14 mouse cellular contexts compared by ENCODE assay signal in the genomic region with DNA sequence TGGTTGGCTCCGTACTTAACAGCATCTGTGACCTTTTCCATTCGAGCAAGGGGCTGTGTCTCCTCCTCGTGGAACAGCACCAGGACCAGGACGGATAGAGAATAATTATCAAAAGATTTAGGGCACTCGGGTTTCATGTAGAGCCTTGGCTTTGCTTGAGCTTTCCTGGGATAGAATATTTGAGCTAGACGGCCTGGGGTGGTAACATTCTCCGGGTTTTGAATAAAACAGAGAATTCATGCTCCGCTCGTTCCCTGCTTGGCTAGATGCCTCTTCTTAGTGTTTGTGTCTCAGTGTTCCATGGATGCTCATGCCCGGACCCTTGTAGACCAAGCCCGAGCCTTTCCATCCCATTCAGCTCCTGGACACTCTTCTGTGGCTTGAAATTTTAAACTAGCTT.
DNase-seq lines count a peak whose midpoint lies in the region; ATAC-seq lines count a peak whose summit lies in the region.
"Had no signal": no experiment of that assay in that cellular context is flagged by ENCODE, and none has a peak within 500 bp of the region (broad histone marks: within the 10 kb centered on the region; RNA-seq: fewer than 3 reads in every experiment).

No protein-coding gene starts in this region.

- no peak overlapping the region for H3K4me3 ChIP-seq in midbrain, embryonic 13.5 days (replicated peaks)
- no peak overlapping the region for H3K4me3 ChIP-seq in midbrain, embryonic 11.5 days (ENCODE audit: low read depth, low read length)
- no peak overlapping the region for H3K4me3 ChIP-seq in neural tube, embryonic 14.5 days (ENCODE audit: low read depth, low read length)
- H3K4me3 ChIP-seq in kidney, embryonic 14.5 days (ENCODE audit: low read length), result no peak overlapping the region
- H3K4me3 ChIP-seq: heart, embryonic 13.5 days; limb, embryonic 13.5 days had no signal

- H3K36me3 ChIP-seq in midbrain, embryonic 13.5 days, result no peaks in the 10 kb centered on the region
- no peaks in the 10 kb centered on the region for H3K36me3 ChIP-seq in midbrain, embryonic 11.5 days (ENCODE audit: control insufficient read depth, insufficient read depth, low read length)
- no peaks in the 10 kb centered on the region for H3K36me3 ChIP-seq in neural tube, embryonic 14.5 days (ENCODE audit: control insufficient read depth, insufficient read depth, low read length)
- no peaks in the 10 kb centered on the region for H3K36me3 ChIP-seq in kidney, embryonic 14.5 days (ENCODE audit: control insufficient read depth, insufficient read depth, low read length)

- peak overlapping the region; percentile 44 for H3K27ac ChIP-seq in midbrain, embryonic 13.5 days
- no peak overlapping the region for H3K27ac ChIP-seq in midbrain, embryonic 11.5 days (ENCODE audit: low read depth, low read length)
- 0 out of 2 replicates have a peak overlapping the region, but pooled peaks have one; percentile 10 for H3K27ac ChIP-seq in neural tube, embryonic 14.5 days (ENCODE audit: low read depth, low read length)
- H3K27ac ChIP-seq in kidney, embryonic 14.5 days (ENCODE audit: low read depth, low read length), result no peak overlapping the region
- H3K27ac ChIP-seq: heart, embryonic 13.5 days; limb, embryonic 13.5 days had no signal

- peaks cover 26% of the 10 kb centered on the region for H3K4me1 ChIP-seq in midbrain, embryonic 13.5 days (replicated peaks)
- H3K4me1 ChIP-seq in midbrain, embryonic 11.5 days (ENCODE audit: control insufficient read depth, insufficient read depth, low read length), result no peaks in the 10 kb centered on the region
- peaks cover 6% of the 10 kb centered on the region; the same call in 1 of the 2 replicates for H3K4me1 ChIP-seq in neural tube, embryonic 14.5 days (ENCODE audit: control insufficient read depth, insufficient read depth, low read length)
- no peaks in the 10 kb centered on the region for H3K4me1 ChIP-seq in kidney, embryonic 14.5 days (ENCODE audit: control insufficient read depth, insufficient read depth, low read length)

- no peaks in the 10 kb centered on the region for H3K9me3 ChIP-seq in midbrain, embryonic 13.5 days
- H3K9me3 ChIP-seq in midbrain, embryonic 11.5 days (ENCODE audit: control insufficient read depth, low read length), result no peaks in the 10 kb centered on the region
- H3K9me3 ChIP-seq in neural tube, embryonic 14.5 days (ENCODE audit: control insufficient read depth, low read length), result no peaks in the 10 kb centered on the region
- no peaks in the 10 kb centered on the region for H3K9me3 ChIP-seq in kidney, embryonic 14.5 days (ENCODE audit: control insufficient read depth, low read length)
- H3K9me3 ChIP-seq: heart, embryonic 13.5 days; limb, embryonic 13.5 days had no signal

- H3K9ac ChIP-seq in midbrain, embryonic 13.5 days (replicated peaks), result no peak overlapping the region
- no peak overlapping the region for H3K9ac ChIP-seq in midbrain, embryonic 11.5 days (ENCODE audit: low read length)
- no peak overlapping the region for H3K9ac ChIP-seq in neural tube, embryonic 14.5 days (replicated peaks; ENCODE audit: low read depth, low read length)
- no peak overlapping the region for H3K9ac ChIP-seq in kidney, embryonic 14.5 days (ENCODE audit: low read depth, low read length)
- H3K9ac ChIP-seq: heart, embryonic 13.5 days; limb, embryonic 13.5 days; liver, postnatal 0 days had no signal

- H3K27me3 ChIP-seq in midbrain, embryonic 13.5 days, result no peaks in the 10 kb centered on the region
- H3K27me3 ChIP-seq in midbrain, embryonic 11.5 days (ENCODE audit: control insufficient read depth, insufficient read depth, low read length), result no peaks in the 10 kb centered on the region
- H3K27me3 ChIP-seq in neural tube, embryonic 14.5 days (ENCODE audit: control insufficient read depth, insufficient read depth, low read length), result no peaks in the 10 kb centered on the region
- H3K27me3 ChIP-seq in kidney, embryonic 14.5 days (ENCODE audit: control insufficient read depth, insufficient read depth, low read length), result no peaks in the 10 kb centered on the region
- H3K27me3 ChIP-seq: heart, embryonic 13.5 days; limb, embryonic 13.5 days had no signal

- peak; percentile 49; the same call in 1 of the 2 replicates for ATAC-seq in frontal cortex, adult (ENCODE audit: low TSS enrichment)
- ATAC-seq in midbrain, embryonic 13.5 days, result no peak
- no peak for ATAC-seq in midbrain, embryonic 11.5 days (ENCODE audit: low FRiP score)
- no peak for ATAC-seq in neural tube, embryonic 14.5 days (ENCODE audit: low read depth)
- ATAC-seq in kidney, embryonic 14.5 days (ENCODE audit: low FRiP score, low TSS enrichment), result no peak
- ATAC-seq: activated CD4-positive, CD25-positive, alpha-beta regulatory T cell, adult 4 months; liver, postnatal 0 days had no signal

- no peak overlapping the region for H3K4me2 ChIP-seq in midbrain, embryonic 13.5 days (replicated peaks)
- H3K4me2 ChIP-seq in midbrain, embryonic 11.5 days, result no peak overlapping the region
- H3K4me2 ChIP-seq in neural tube, embryonic 14.5 days (ENCODE audit: low read depth, low read length), result no peak overlapping the region
- H3K4me2 ChIP-seq in kidney, embryonic 14.5 days (replicated peaks; ENCODE audit: low read depth, low read length), result no peak overlapping the region
- H3K4me2 ChIP-seq: heart, embryonic 13.5 days; limb, embryonic 13.5 days had no signal

- DNase-seq in frontal cortex, adult 2 months (ENCODE audit: extremely low spot score in 1 of 2, low spot score in 1 of 2), result no peak
- no peak for DNase-seq in midbrain, embryonic 11.5 days (ENCODE audit: low spot score, missing footprints)
- DNase-seq in cerebellum, postnatal 25 days, result peak; percentile 67 to 68
- no peak for DNase-seq in urinary bladder, postnatal 25 days (ENCODE audit: low spot score)
- DNase-seq: kidney, adult 9 months; liver, postnatal 0 days; right cerebral cortex, adult 18-20 months had no signal

- WGBS in midbrain, embryonic 13.5 days, result 59% methylated on average over 11 of the region's 11 CpGs
- 72% methylated on average over 11 of the region's 11 CpGs for WGBS in midbrain, embryonic 11.5 days
- 47% methylated on average over 11 of the region's 11 CpGs for WGBS in neural tube, embryonic 14.5 days
- WGBS in kidney, embryonic 14.5 days, result 74% methylated on average over 11 of the region's 11 CpGs

Comparison
In these comparisons a context has a peak if more than half of its experiments do, and no peak if none do; other contexts are left out.
1. H3K27ac ChIP-seq: peak in midbrain, embryonic 13.5 days (single experiment) and neural tube, embryonic 14.5 days (single experiment); none in midbrain, embryonic 11.5 days (single experiment) and kidney, embryonic 14.5 days (single experiment).
2. DNase-seq: peak in cerebellum, postnatal 25 days (2 of 2); none in frontal cortex, adult 2 months (0 of 2), midbrain, embryonic 11.5 days (single experiment) and urinary bladder, postnatal 25 days (single experiment).